In genomic region chr6:50046721-50047120, GRCm38 (mm10) we compare ENCODE assay signal across 27 mouse cellular contexts.
A peak's percentile ranks its signal among the peaks of the same experiment; 100 is the strongest.
DNase-seq lines count a peak whose midpoint lies in the region; TF ChIP-seq lines count a peak whose summit lies in the region.
"Had no signal": no experiment of that assay in that cellular context is flagged by ENCODE, and none has a peak within 500 bp of the region (broad histone marks: within the 10 kb centered on the region; RNA-seq: fewer than 3 reads in every experiment).

No protein-coding gene starts in this region.

- WGBS in lung, adult 2 months: 52% methylated on average over 5 of the region's 5 CpGs

- H3K4me3 ChIP-seq in lung, adult 2 months (replicated peaks; ENCODE audit: extremely low read depth, low read depth, low read length): no peak overlapping the region
- H3K4me3 ChIP-seq: forebrain, embryonic 13.5 days; heart, embryonic 12.5 days; hindbrain, embryonic 10.5 days; intestine, embryonic 15.5 days; limb, embryonic 12.5 days; liver, embryonic 15.5 days; megakaryocyte, embryonic 14.5 days; midbrain, embryonic 12.5 days had no signal

- peak; percentile 52 to 61 for DNase-seq in cerebellum, postnatal 10 days
- no peak for DNase-seq in cerebellum, postnatal 25 days
- DNase-seq in heart, postnatal 4 days: peak; percentile 20
- DNase-seq in heart, adult 9 months (ENCODE audit: low spot score in 2 of 2): no peak
- peak; percentile 53 to 62 for DNase-seq in kidney, postnatal 4 days
- no peak for DNase-seq in kidney, adult 8-10 months
- DNase-seq in brain, embryonic 14.5 days (ENCODE audit: low read depth): peak; percentile 39
- DNase-seq in lung, adult 2 months: no peak
- DNase-seq: adrenal gland, adult 2 months; adrenal gland, postnatal 36 days; cerebellum, adult 2 months; gastrocnemius, postnatal 14 days; heart, adult 18-20 months; kidney, adult 9 months; layer of hippocampus, adult 9-11 months; lung, postnatal 4 days; right cerebral cortex, postnatal 25 days; thymus, adult 2 months; thymus, postnatal 36 days had no signal

- TF ChIP-seq CTCF in brain, embryonic 14.5 days (IDR thresholded peaks at IDR 0.05; ENCODE audit: borderline replicate concordance, extremely low read depth, insufficient read depth, insufficient read length): no peak
- no peak for TF ChIP-seq CTCF in lung, adult 2 months (IDR thresholded peaks at IDR 0.05; ENCODE audit: insufficient read depth, low read length)

- H3K4me1 ChIP-seq in lung, adult 2 months (ENCODE audit: control insufficient read depth, insufficient read depth, low read length): no peaks in the 10 kb centered on the region
- H3K4me1 ChIP-seq: forebrain, embryonic 13.5 days; heart, embryonic 12.5 days; hindbrain, embryonic 10.5 days; intestine, embryonic 15.5 days; limb, embryonic 12.5 days; liver, embryonic 15.5 days; midbrain, embryonic 12.5 days had no signal

- no peak for TF ChIP-seq POLR2A in brain, embryonic 14.5 days (IDR thresholded peaks at IDR 0.05; ENCODE audit: borderline replicate concordance, extremely low read depth, insufficient read depth, insufficient read length, poor library complexity, severe bottlenecking)
- no peak for TF ChIP-seq POLR2A in lung, adult 2 months (IDR thresholded peaks at IDR 0.05; ENCODE audit: borderline replicate concordance, extremely low read depth, low read depth, low read length)

Comparison
In these comparisons a context has a peak if more than half of its experiments do, and no peak if none do; other contexts are left out.
1. DNase-seq: peak in cerebellum, postnatal 10 days (2 of 2), heart, postnatal 4 days (single experiment), kidney, postnatal 4 days (2 of 2) and brain, embryonic 14.5 days (single experiment); none in cerebellum, postnatal 25 days (0 of 2), heart, adult 9 months (0 of 2), kidney, adult 8-10 months (0 of 2) and lung, adult 2 months (single experiment).